Mouse (Mus musculus) forebrain, embryonic 12.5 days (tissue): ENCODE data around the gene Hpdl. TPM values are rescaled to one million over a fixed set of nuclear protein-coding genes. Genes with fewer than 3 reads are reported as not detected.

Experiments used
- ATAC-seq: fragments of 200-750 bp; cut with Nextera tagmentation; 2 replicates; pipeline ENCODE4 v1.8.0; 2017; ENCODE audit warnings: moderate TSS enrichment; ENCODE audit not compliant: low FRiP score
- H3K27ac ChIP-seq: fragments of 300-500 bp; sonication (generic); 2 replicates; pipeline ENCODE4 v1.5.1; 2016; ENCODE audit warnings: mild to moderate bottlenecking
- H3K27me3 ChIP-seq: fragments of 300-500 bp; sonication (generic); 2 replicates; pipeline ENCODE4 v1.6.1; 2016; ENCODE audit warnings: mild to moderate bottlenecking
- H3K36me3 ChIP-seq: fragments of 300-500 bp; sonication (generic); replicated peaks from 2 replicates; pipeline ENCODE4 v1.6.1; 2016; ENCODE audit warnings: mild to moderate bottlenecking
- H3K4me1 ChIP-seq: fragments of 300-500 bp; sonication (generic); 2 replicates; pipeline ENCODE4 v1.6.1; 2016
- H3K4me2 ChIP-seq: fragments of 300-500 bp; sonication (generic); 2 replicates; pipeline ENCODE4 v1.6.1; 2016; ENCODE audit warnings: mild to moderate bottlenecking, moderate library complexity
- H3K4me3 ChIP-seq: fragments of 300-500 bp; sonication (generic); replicated peaks from 2 replicates; pipeline ENCODE4 v1.5.1; 2016; ENCODE audit warnings: mild to moderate bottlenecking
- H3K9ac ChIP-seq: fragments of 300-500 bp; sonication (generic); 2 replicates; pipeline ENCODE4 v1.6.1; 2016; ENCODE audit warnings: mild to moderate bottlenecking
- H3K9me3 ChIP-seq: fragments of 300-500 bp; sonication (generic); 2 replicates; pipeline ENCODE4 v1.6.1; 2016
- WGBS: fragments of 180-500 bp; shearing (Covaris S2); methylation state at CpG from one replicate; pipeline ENCODE4 v1.1.7; 2016; 5-methylcytosine and 5-hydroxymethylcytosine counted together
- polyA plus RNA-seq: library from polyadenylated mRNA; unstranded; fragments of >200 nt; fragmentation: Nextera tagmentation; extraction: Ambion mirVana; gene quantifications from 2 replicates; pipeline ENCODE4 v1.2.1, GENCODE M21; 2016

Hpdl gene
- polyA plus RNA-seq, 1 experiment from 2014 or later: 1.6 TPM

- Histone ChIP-seq H3K9me3 (no peaks in the 10 kb centered on the region), H3K4me3 (no peak overlapping the region), H3K36me3 (no peaks in the 10 kb centered on the region), H3K4me1 (no peaks in the 10 kb centered on the region), H3K27ac (no peak overlapping the region), H3K9ac (no peak overlapping the region), H3K27me3 (no peaks in the 10 kb centered on the region), H3K4me2 (no peak overlapping the region)
- 91% methylated on average over 8 of the region's 8 CpGs for WGBS
- ATAC-seq: no peak
Observed at GRCm38 (mm10) chr4:116792453-116792852, 29.1 kb downstream of the Hpdl start.

GRCm38 (mm10) chr4:116788956-116789355 lies 32.6 kb downstream of the Hpdl start:
- H3K4me2 ChIP-seq: no peak overlapping the region
- H3K9ac ChIP-seq: no peak overlapping the region
- H3K27me3 ChIP-seq: no peaks in the 10 kb centered on the region
- no peak overlapping the region for H3K4me3 ChIP-seq
- peak; percentile 63; the same call in 1 of the 2 replicates for ATAC-seq
- H3K27ac ChIP-seq: no peak overlapping the region
- no peaks in the 10 kb centered on the region for H3K36me3 ChIP-seq
- 7% methylated on average over 3 of the region's 3 CpGs for WGBS
- no peaks in the 10 kb centered on the region for H3K4me1 ChIP-seq
- H3K9me3 ChIP-seq: no peaks in the 10 kb centered on the region

- 45% methylated on average over 7 of the region's 7 CpGs for WGBS
- 0 out of 2 replicates have a peak overlapping the region, but pooled peaks have one; percentile 8 for H3K27ac ChIP-seq
Observed at GRCm38 (mm10) chr4:116787985-116788760, 33.3 kb downstream of the Hpdl start.

GRCm38 (mm10) chr4:116786587-116786986 lies 34.9 kb downstream of the Hpdl start:
- no peaks in the 10 kb centered on the region for H3K9me3 ChIP-seq
- H3K27me3 ChIP-seq: no peaks in the 10 kb centered on the region
- H3K27ac ChIP-seq: no peak overlapping the region
- WGBS: 100% methylated on average over 1 of the region's 1 CpGs
- peaks cover 11% of the 10 kb centered on the region for H3K4me1 ChIP-seq
- no peak overlapping the region for H3K4me3 ChIP-seq
- no peak for ATAC-seq
- H3K36me3 ChIP-seq: no peaks in the 10 kb centered on the region
- no peak overlapping the region for H3K9ac ChIP-seq
- no peak overlapping the region for H3K4me2 ChIP-seq

More at GRCm38 (mm10) chr4:116787985-116788760, 33.3 kb downstream of the Hpdl start:
- no peak overlapping the region for H3K4me2 ChIP-seq
- no peak for ATAC-seq
- no peaks in the 10 kb centered on the region for H3K4me1 ChIP-seq
- no peaks in the 10 kb centered on the region for H3K27me3 ChIP-seq
- H3K9me3 ChIP-seq: no peaks in the 10 kb centered on the region
- no peak overlapping the region for H3K9ac ChIP-seq
- H3K4me3 ChIP-seq: no peak overlapping the region
- H3K36me3 ChIP-seq: no peaks in the 10 kb centered on the region

GRCm38 (mm10) chr4:116782171-116782570 lies 39.3 kb downstream of the Hpdl start:
- Histone ChIP-seq H3K4me1 (peaks cover 15% of the 10 kb centered on the region), H3K27me3 (no peaks in the 10 kb centered on the region), H3K36me3 (no peaks in the 10 kb centered on the region), H3K9me3 (no peaks in the 10 kb centered on the region), H3K27ac (no peak overlapping the region), H3K9ac (no peak overlapping the region), H3K4me2 (0 out of 2 replicates have a peak overlapping the region, but pooled peaks have one; percentile 5), H3K4me3 (no peak overlapping the region)
- WGBS: 5% methylated on average over 8 of the region's 8 CpGs
- ATAC-seq: no peak

- ATAC-seq: no peak
- Histone ChIP-seq H3K9me3 (no peaks in the 10 kb centered on the region), H3K4me1 (peaks cover 15% of the 10 kb centered on the region), H3K36me3 (no peaks in the 10 kb centered on the region), H3K4me3 (no peak overlapping the region), H3K9ac (no peak overlapping the region), H3K27me3 (no peaks in the 10 kb centered on the region), H3K4me2 (no peak overlapping the region), H3K27ac (no peak overlapping the region)
- 43% methylated on average over 2 of the region's 2 CpGs for WGBS
Observed at GRCm38 (mm10) chr4:116781366-116781765, 40.1 kb downstream of the Hpdl start.

- H3K27me3 ChIP-seq: no peaks in the 10 kb centered on the region
- no peak overlapping the region for H3K4me3 ChIP-seq
- ATAC-seq: no peak
- 82% methylated on average over 2 of the region's 2 CpGs for WGBS
- peaks cover 15% of the 10 kb centered on the region for H3K4me1 ChIP-seq
- H3K4me2 ChIP-seq: no peak overlapping the region
- no peaks in the 10 kb centered on the region for H3K9me3 ChIP-seq
- no peak overlapping the region for H3K27ac ChIP-seq
- H3K9ac ChIP-seq: no peak overlapping the region
- H3K36me3 ChIP-seq: no peaks in the 10 kb centered on the region
Observed at GRCm38 (mm10) chr4:116780541-116780940, 41.0 kb downstream of the Hpdl start.

GRCm38 (mm10) chr4:116777079-116777478 lies 44.4 kb downstream of the Hpdl start:
- Histone ChIP-seq H3K4me2 (no peak overlapping the region), H3K36me3 (no peaks in the 10 kb centered on the region), H3K4me3 (no peak overlapping the region), H3K9me3 (no peaks in the 10 kb centered on the region), H3K27me3 (no peaks in the 10 kb centered on the region), H3K9ac (no peak overlapping the region), H3K4me1 (peaks cover 5% of the 10 kb centered on the region), H3K27ac (no peak overlapping the region)
- no peak for ATAC-seq
- WGBS: 95% methylated on average over 3 of the region's 3 CpGs

- H3K4me1 ChIP-seq: 0 out of 2 replicates have a peak, but pooled peaks cover 2% of the 10 kb centered on the region
- WGBS: 94% methylated on average over 5 of the region's 5 CpGs
- no peak overlapping the region for H3K27ac ChIP-seq
- H3K4me3 ChIP-seq: no peak overlapping the region
- no peak for ATAC-seq
- no peaks in the 10 kb centered on the region for H3K27me3 ChIP-seq
- no peak overlapping the region for H3K4me2 ChIP-seq
- no peak overlapping the region for H3K9ac ChIP-seq
- no peaks in the 10 kb centered on the region for H3K9me3 ChIP-seq
- no peaks in the 10 kb centered on the region for H3K36me3 ChIP-seq
Observed at GRCm38 (mm10) chr4:116776391-116776790, 45.1 kb downstream of the Hpdl start.

Other genes starting within 250 kb of the Hpdl start
- gene Ccdc17, start 225.1 kb downstream of the Hpdl start, polyA plus RNA-seq: 2.5 and 4.6 TPM in 2 replicates
- 296 TPM in 2 replicates for gene Nasp, start 193.8 kb downstream of the Hpdl start, polyA plus RNA-seq
- gene Akr1a1, start 170.0 kb downstream of the Hpdl start, polyA plus RNA-seq: 513 and 521 TPM in 2 replicates
- gene Prdx1, start 136.2 kb downstream of the Hpdl start, polyA plus RNA-seq: 914 and 930 TPM in 2 replicates
- gene Mmachc, start 113.3 kb downstream of the Hpdl start, polyA plus RNA-seq: 36.0 and 37.3 TPM in 2 replicates
- 26.6 and 28.5 TPM in 2 replicates for gene Ccdc163, start 113.2 kb downstream of the Hpdl start, polyA plus RNA-seq
- gene Tesk2, start 100.8 kb downstream of the Hpdl start, polyA plus RNA-seq: 6.5 and 6.7 TPM in 2 replicates
- 32.0 and 34.1 TPM in 2 replicates for gene Toe1, start 14.1 kb downstream of the Hpdl start, polyA plus RNA-seq
- 17.7 and 20.5 TPM in 2 replicates for gene Mutyh, start 14.0 kb downstream of the Hpdl start, polyA plus RNA-seq
- 12.0 and 13.3 TPM in 2 replicates for gene Zswim5, start 55.7 kb upstream of the Hpdl start, polyA plus RNA-seq
- gene Urod, start 172.7 kb upstream of the Hpdl start, polyA plus RNA-seq: 76.0 and 78.0 TPM in 2 replicates
- gene Hectd3, start 173.6 kb upstream of the Hpdl start, polyA plus RNA-seq: 17.1 and 21.2 TPM in 2 replicates
- 41.0 and 44.1 TPM in 2 replicates for gene Eif2b3, start 197.7 kb upstream of the Hpdl start, polyA plus RNA-seq